Mouse (Mus musculus) embryonic facial prominence, embryonic 11.5 days (tissue): ENCODE data around the gene Isoc2a. TPM values are rescaled to one million over a fixed set of nuclear protein-coding genes. Genes with fewer than 3 reads are reported as not detected.
"Not testable (repeated sequence)": the region's sequence is repeated elsewhere in the genome, so short reads cannot be mapped to it uniquely, and the experiment has no call there.

ENCODE experiments used
- ATAC-seq: fragments of 200-750 bp; cut with Nextera tagmentation; replicated peaks from 2 replicates; pipeline ENCODE4 v1.8.0; 2017; ENCODE audit warnings: low read depth; ENCODE audit not compliant: insufficient number of reproducible peaks, low FRiP score, low TSS enrichment
- DNase-seq: peaks from one replicate; pipeline ENCODE4 v3.0.0-alpha.2; 2015; ENCODE audit warnings: low spot score
- H3K27ac ChIP-seq: fragments of 300-500 bp; sonication (generic); replicated peaks from 2 replicates; pipeline ENCODE4 v1.5.1; 2014; ENCODE audit warnings: mild to moderate bottlenecking, low read depth, low read length, control low read depth
- H3K27me3 ChIP-seq: fragments of 300-500 bp; sonication (generic); 2 replicates; pipeline ENCODE4 v1.6.1; 2014; ENCODE audit warnings: mild to moderate bottlenecking, low read length, moderate library complexity, mixed read lengths; ENCODE audit not compliant: control insufficient read depth, insufficient read depth
- H3K36me3 ChIP-seq: fragments of 300-500 bp; sonication (generic); replicated peaks from 2 replicates; pipeline ENCODE4 v1.6.1; 2014; ENCODE audit warnings: low read depth, mild to moderate bottlenecking, low read length, moderate library complexity, mixed read lengths; ENCODE audit not compliant: control insufficient read depth, insufficient read depth
- H3K4me1 ChIP-seq: fragments of 300-500 bp; sonication (generic); 2 replicates; pipeline ENCODE4 v1.6.1; 2014; ENCODE audit warnings: low read length, mixed read lengths; ENCODE audit not compliant: control insufficient read depth, insufficient read depth
- H3K4me2 ChIP-seq: fragments of 300-500 bp; sonication (generic); 2 replicates; pipeline ENCODE4 v1.6.1; 2014; ENCODE audit warnings: low read depth, mild to moderate bottlenecking, control low read depth, low read length, moderate library complexity
- H3K4me3 ChIP-seq: fragments of 300-500 bp; sonication (generic); 2 replicates; pipeline ENCODE4 v1.5.1; 2014; ENCODE audit warnings: low read depth, low read length, control low read depth
- H3K9ac ChIP-seq: fragments of 300-500 bp; sonication (generic); replicated peaks from 2 replicates; pipeline ENCODE4 v1.6.1; 2014; ENCODE audit warnings: mild to moderate bottlenecking, control low read depth, low read length
- H3K9me3 ChIP-seq: fragments of 300-500 bp; sonication (generic); replicated peaks from 2 replicates; pipeline ENCODE4 v1.6.1; 2016; ENCODE audit warnings: mild to moderate bottlenecking, low read length, inconsistent platforms, mixed read lengths; ENCODE audit not compliant: control insufficient read depth
- WGBS: fragments of 180-500 bp; shearing (Covaris S2); extraction: QIAGEN DNeasy Blood & Tissue Kit; methylation state at CpG from one replicate; pipeline ENCODE4 v1.1.7; 2014; 5-methylcytosine and 5-hydroxymethylcytosine counted together
- polyA plus RNA-seq: library from polyadenylated mRNA; unstranded; fragments of >200 nt; fragmentation: Nextera tagmentation; extraction: Ambion mirVana; gene quantifications from 2 replicates; pipeline ENCODE4 v1.2.1, GENCODE M21; 2014

Isoc2a gene
- polyA plus RNA-seq, 1 experiment from 2014 or later: 0.72 TPM

DNA sequence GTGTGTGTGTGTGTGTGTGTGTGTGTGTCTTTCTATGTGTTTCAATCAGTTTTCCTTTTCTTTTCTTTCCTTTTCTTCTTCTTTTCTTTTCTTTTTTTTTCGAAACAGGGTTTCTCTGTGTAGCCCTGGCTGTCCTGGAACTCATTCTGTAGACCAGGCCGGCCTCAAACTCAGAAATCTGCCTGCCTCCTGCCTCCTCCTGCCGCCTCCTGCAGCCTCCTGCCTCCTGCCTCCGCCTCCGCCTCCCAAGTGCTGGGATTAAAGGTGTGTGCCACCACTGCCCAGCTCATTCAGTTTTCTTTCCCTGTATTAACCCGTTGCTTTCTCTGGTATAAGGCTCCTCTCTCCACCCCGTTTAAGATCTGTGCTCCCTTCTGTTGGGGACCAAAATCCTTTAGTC lies 19.6 kb upstream of the Isoc2a start:
- DNase-seq: no peak

DNA sequence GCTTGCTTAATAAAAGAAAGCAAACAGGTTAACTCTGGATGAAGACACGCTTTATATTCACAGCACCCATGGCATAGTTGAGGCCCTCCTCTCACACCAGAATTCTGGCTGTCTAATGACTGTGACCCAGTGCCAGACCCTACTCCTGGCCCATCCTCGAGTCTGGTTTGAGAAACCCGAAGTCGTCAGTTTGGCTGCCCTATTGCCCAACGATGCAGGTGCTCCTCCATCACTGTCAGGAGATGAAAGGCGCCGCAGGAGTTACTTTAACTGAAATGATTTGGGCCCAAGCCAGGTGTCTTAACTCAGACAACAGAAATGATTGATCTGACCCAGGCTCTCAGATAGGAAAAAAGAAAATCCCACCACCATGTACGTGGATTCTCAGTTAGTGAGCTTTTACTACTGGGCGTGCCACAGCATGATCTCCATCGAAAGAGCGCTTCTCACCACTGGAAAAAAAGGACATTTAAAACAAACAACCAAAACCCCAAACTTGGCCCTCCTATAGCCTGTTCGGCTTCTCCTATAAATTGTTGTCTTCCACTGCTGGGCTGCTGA lies 17.5 kb upstream of the Isoc2a start:
- Histone ChIP-seq H3K4me3 (no peak overlapping the region), H3K36me3 (no peaks in the 10 kb centered on the region)
- WGBS: 79% methylated on average over 12 of the region's 12 CpGs

More for the DNA sequence above, 19.6 kb upstream of the Isoc2a start:
- H3K27ac ChIP-seq: no peak overlapping the region
- H3K4me2 ChIP-seq: no peak overlapping the region
- no peak overlapping the region for H3K9ac ChIP-seq
- H3K4me3 ChIP-seq: no peak overlapping the region
- no peaks in the 10 kb centered on the region for H3K9me3 ChIP-seq
- ATAC-seq: no peak
- no peaks in the 10 kb centered on the region for H3K4me1 ChIP-seq
- 60% methylated on average over 7 of the region's 7 CpGs for WGBS
- no peaks in the 10 kb centered on the region for H3K27me3 ChIP-seq
- no peaks in the 10 kb centered on the region for H3K36me3 ChIP-seq

DNA sequence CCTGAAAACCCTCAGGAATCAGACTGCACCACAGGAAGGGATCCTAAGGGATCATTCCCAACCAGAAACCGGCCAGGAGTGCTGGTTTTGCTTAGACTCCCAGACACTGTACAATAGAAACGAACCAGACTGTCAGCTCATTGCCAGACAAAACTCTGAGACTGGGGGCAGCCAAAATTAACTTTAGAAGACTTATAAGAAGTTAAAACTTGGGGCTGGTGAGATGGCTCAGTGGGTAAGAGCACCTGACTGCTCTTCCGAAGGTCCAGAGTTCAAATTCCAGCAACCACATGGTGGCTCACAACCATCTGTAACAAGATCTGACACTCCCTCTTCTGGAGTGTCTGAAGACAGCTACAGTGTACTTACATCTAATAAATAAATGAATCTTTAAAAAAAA lies 16.0 kb upstream of the Isoc2a start:
- DNase-seq, H3K4me1 ChIP-seq, H3K4me2 ChIP-seq, H3K9ac ChIP-seq, H3K27me3 ChIP-seq, H3K4me3 ChIP-seq, H3K27ac ChIP-seq, ATAC-seq, H3K9me3 ChIP-seq, H3K36me3 ChIP-seq: not testable (repeated sequence)
- 82% methylated on average over 3 of the region's 3 CpGs for WGBS

More for the DNA sequence above, 17.5 kb upstream of the Isoc2a start:
- DNase-seq (no peak), ATAC-seq (no peak)
- Histone ChIP-seq H3K27me3 (no peaks in the 10 kb centered on the region), H3K9me3 (no peaks in the 10 kb centered on the region), H3K4me2 (no peak overlapping the region), H3K27ac (no peak overlapping the region), H3K4me1 (no peaks in the 10 kb centered on the region), H3K9ac (no peak overlapping the region)

DNA sequence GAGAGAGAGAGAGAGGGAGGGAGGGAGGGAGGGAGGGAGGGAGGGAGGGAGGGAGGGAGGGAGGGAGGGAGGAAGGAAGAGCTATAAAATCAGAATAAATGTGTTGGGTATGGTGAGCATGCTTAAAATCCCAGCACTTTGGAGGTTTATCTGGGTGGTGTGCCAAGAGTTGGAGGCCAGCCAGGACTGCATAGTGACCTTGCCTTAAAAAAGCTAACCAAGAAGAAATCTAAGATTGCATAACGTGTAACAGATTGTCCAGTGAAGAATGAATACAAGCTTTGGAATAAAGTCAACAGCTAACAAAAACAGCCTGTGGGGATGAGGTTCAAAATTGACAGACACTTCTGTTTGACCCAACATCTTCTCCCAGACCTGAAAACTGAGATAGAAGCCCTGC lies 13.9 kb upstream of the Isoc2a start:
- Histone ChIP-seq H3K27me3 (no peaks in the 10 kb centered on the region), H3K9me3 (no peaks in the 10 kb centered on the region), H3K4me1 (no peaks in the 10 kb centered on the region), H3K4me2 (no peak overlapping the region), H3K4me3 (no peak overlapping the region), H3K27ac (no peak overlapping the region), H3K36me3 (no peaks in the 10 kb centered on the region), H3K9ac (no peak overlapping the region)
- WGBS: 43% methylated on average over 1 of the region's 1 CpGs
- DNase-seq (no peak), ATAC-seq (no peak)

DNA sequence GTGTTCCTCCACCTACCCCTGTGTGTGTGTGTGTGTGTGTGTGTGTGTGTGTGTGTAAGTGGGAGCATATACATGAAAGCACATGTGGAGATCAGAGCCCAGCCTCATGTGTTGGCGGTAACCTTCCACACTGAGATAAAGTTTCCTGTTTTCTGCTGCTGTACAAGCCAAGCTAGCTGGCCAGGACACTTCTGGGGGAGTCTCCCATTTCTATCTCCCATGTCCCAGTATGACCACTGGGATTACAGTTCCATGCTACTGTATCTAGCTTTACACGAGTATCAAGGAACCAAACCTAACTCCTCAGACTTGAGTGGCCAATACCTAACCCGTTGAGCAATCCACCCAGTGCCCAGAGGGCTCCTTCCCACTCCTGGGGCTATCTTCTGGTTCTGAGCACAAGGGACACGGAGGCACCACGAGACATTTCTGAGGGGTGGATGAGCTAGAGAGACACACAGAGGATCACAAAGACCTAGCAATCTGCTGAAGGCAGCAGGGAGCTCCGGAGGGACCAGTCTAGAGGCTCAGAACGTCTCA lies 13.3 kb upstream of the Isoc2a start:
- no peak overlapping the region for H3K4me3 ChIP-seq
- no peak for ATAC-seq
- 73% methylated on average over 7 of the region's 7 CpGs for WGBS
- H3K9me3 ChIP-seq: no peaks in the 10 kb centered on the region
- no peaks in the 10 kb centered on the region for H3K27me3 ChIP-seq
- no peaks in the 10 kb centered on the region for H3K36me3 ChIP-seq
- no peaks in the 10 kb centered on the region for H3K4me1 ChIP-seq
- H3K9ac ChIP-seq: no peak overlapping the region
- no peak overlapping the region for H3K27ac ChIP-seq
- H3K4me2 ChIP-seq: no peak overlapping the region
- no peak for DNase-seq

DNA sequence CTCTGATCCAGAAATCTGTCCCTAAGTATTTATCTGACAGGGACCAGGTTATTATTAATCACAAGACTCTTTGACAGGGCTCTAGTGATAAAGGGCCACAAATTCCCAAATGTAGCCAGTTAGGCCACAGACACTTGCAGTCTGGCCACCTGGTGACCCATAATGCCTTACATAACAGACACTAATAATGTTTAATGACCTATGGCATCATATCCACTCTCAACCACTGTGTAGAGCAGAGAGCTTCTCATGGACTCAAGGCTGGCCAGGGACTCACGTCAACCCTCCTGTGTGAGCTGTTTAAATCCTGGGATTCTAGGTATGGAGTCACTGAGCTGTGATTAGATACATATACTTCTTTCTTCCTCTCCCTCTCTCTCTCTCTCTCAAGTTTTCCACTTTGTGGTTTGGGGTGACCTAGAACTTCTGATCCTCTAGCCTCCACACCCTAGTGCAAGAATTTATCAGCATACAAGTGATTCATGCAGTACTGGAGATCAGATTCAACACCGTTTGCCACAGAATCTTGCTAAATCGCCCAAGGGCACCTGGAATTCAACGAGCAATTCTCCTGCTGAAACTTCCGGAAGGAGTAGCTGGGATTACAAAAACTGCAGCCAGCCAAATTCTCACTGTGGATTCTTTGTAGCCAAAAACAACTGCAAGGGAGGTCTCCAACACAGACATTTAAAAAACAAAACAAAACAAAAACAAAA lies 12.7 kb upstream of the Isoc2a start:
- DNase-seq (no peak), ATAC-seq (no peak)
- H3K36me3 ChIP-seq: no peaks in the 10 kb centered on the region
- H3K4me1 ChIP-seq: no peaks in the 10 kb centered on the region
- no peaks in the 10 kb centered on the region for H3K27me3 ChIP-seq
- H3K27ac ChIP-seq: no peak overlapping the region
- H3K9me3 ChIP-seq: no peaks in the 10 kb centered on the region
- 66% methylated on average over 5 of the region's 5 CpGs for WGBS
- H3K4me2 ChIP-seq: no peak overlapping the region
- no peak overlapping the region for H3K9ac ChIP-seq
- H3K4me3 ChIP-seq: no peak overlapping the region

DNA sequence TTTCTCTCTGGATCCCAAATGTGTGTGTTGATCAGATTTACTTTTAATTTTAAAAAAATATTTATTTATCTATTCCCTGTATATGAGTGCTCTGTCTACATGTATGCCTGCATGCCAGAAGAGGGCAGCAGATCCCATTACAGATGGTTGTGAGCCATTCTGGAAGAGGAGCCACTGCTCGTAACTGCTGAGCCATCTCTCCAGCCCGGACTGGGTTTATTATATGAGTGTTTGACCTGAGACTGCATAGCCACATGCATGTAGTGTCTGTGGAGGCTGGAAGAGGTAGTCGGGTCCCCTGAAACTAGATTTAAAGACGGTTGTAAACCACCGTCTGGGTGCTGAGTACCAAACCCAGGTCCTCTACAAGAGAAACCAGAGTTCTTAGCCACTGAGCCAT lies 11.9 kb upstream of the Isoc2a start:
- peak; percentile 38 for DNase-seq
- Histone ChIP-seq H3K4me2 (no peak overlapping the region), H3K36me3 (no peaks in the 10 kb centered on the region), H3K9ac (no peak overlapping the region), H3K27me3 (no peaks in the 10 kb centered on the region), H3K4me3 (peak overlapping the region; percentile 48; the same call in 1 of the 2 replicates), H3K4me1 (no peaks in the 10 kb centered on the region), H3K9me3 (no peaks in the 10 kb centered on the region), H3K27ac (no peak overlapping the region)
- WGBS: 49% methylated on average over 5 of the region's 5 CpGs
- ATAC-seq: no peak; the same call in 1 of the 2 replicates
